Mouse (Mus musculus): ENCODE measurements around the gene Cdk19. TPM values are rescaled to one million over a fixed set of nuclear protein-coding genes. Genes with fewer than 3 reads are reported as not detected.
A peak's percentile ranks its signal among the peaks of the same experiment; 100 is the strongest.
"Not testable (repeated sequence)": the region's sequence is repeated elsewhere in the genome, so short reads cannot be mapped to it uniquely, and the experiment has no call there.

Gene Cdk19
- total RNA-seq, 2 experiments from 2014 or later = 27.2 to 27.3 TPM

GRCm38 (mm10) chr10:40519586-40519985, 180.2 kb downstream of the Cdk19 start:
- DNase-seq (ENCODE audit: low spot score in 2 of 2) = peak; percentile 59 to 83

- DNase-seq (ENCODE audit: low spot score in 2 of 2) = no peak
Measured at GRCm38 (mm10) chr10:40521579-40521978, 182.2 kb downstream of the Cdk19 start.

GRCm38 (mm10) chr10:40523312-40523975, 184.1 kb downstream of the Cdk19 start:
- no peak for DNase-seq (ENCODE audit: low spot score in 2 of 2)

GRCm38 (mm10) chr10:40524032-40524806, 184.9 kb downstream of the Cdk19 start:
- no peak for DNase-seq (ENCODE audit: low spot score in 2 of 2)

GRCm38 (mm10) chr10:40524991-40525390, 185.6 kb downstream of the Cdk19 start:
- peak in 1 of 2 experiments; percentile 83 for DNase-seq (ENCODE audit: low spot score in 2 of 2)

GRCm38 (mm10) chr10:40525616-40526155, 186.3 kb downstream of the Cdk19 start:
- DNase-seq (ENCODE audit: low spot score in 2 of 2) = no peak

- no peak for DNase-seq (ENCODE audit: low spot score in 2 of 2)
Measured at GRCm38 (mm10) chr10:40526301-40526761, 187.0 kb downstream of the Cdk19 start.

- no peak for DNase-seq (ENCODE audit: low spot score in 2 of 2)
Measured at GRCm38 (mm10) chr10:40526986-40527385, 187.6 kb downstream of the Cdk19 start.

- no peak for DNase-seq (ENCODE audit: low spot score in 2 of 2)
Measured at GRCm38 (mm10) chr10:40527573-40527972, 188.2 kb downstream of the Cdk19 start.

GRCm38 (mm10) chr10:40528668-40529067, 189.3 kb downstream of the Cdk19 start:
- no peak for DNase-seq (ENCODE audit: low spot score in 2 of 2)

- peak in 1 of 2 experiments; percentile 63 for DNase-seq (ENCODE audit: low spot score in 2 of 2)
Measured at GRCm38 (mm10) chr10:40529617-40530016, 190.3 kb downstream of the Cdk19 start.

GRCm38 (mm10) chr10:40530661-40531060, 191.3 kb downstream of the Cdk19 start:
- no peak for DNase-seq (ENCODE audit: low spot score in 2 of 2)

GRCm38 (mm10) chr10:40532586-40532985, 193.2 kb downstream of the Cdk19 start:
- not testable (repeated sequence) for DNase-seq (ENCODE audit: low spot score in 2 of 2)

Other genes with a start within 250 kb of the Cdk19 start
- gene Slc16a10, start 197.3 kb upstream of the Cdk19 start, total RNA-seq (2021) = 1 to 10 TPM; 1.4 to 1.8 TPM
- gene Rpf2, start 92.5 kb upstream of the Cdk19 start, total RNA-seq (2021) = 10 to 100 TPM; 24.5 to 26.3 TPM
- gene Gtf3c6, start 81.5 kb upstream of the Cdk19 start, total RNA-seq (2021) = 10 to 100 TPM; 25.2 to 29.7 TPM
- gene Amd1, start 37.4 kb upstream of the Cdk19 start, total RNA-seq (2021) = 10 to 100 TPM; 48.8 to 53.7 TPM
- not detected for gene Slc22a16, start 230.8 kb downstream of the Cdk19 start, total RNA-seq (2021)

All from layer of hippocampus, postnatal 14 days (tissue).